Mouse (Mus musculus): ENCODE measurements at regions not wholly inside any gene's neighbourhood (a gene's known extent, or its start where the extent isn't known, plus 50 kb on each side); places are given as distances from the start of the nearest gene placed in this dataset.

DNA sequence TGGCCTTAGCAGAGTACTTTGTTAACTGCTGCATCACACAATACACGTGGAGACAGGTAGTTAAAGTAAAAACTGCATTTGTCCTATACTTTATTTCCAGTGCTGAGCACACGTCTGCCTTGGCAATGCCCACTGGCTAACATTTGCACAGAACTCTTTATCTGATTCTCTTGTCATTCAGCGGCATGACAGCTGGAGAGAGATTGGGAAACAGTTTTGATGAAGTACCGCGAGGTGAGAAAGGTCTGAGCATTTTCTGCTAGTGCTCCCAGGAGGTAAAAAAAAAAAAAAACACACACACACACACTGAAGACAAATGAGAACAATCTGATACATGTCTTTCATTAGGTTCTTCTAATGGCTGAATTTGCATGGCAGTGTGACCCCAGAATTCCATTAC is 73.0 kb upstream of the Mroh9 start:
- no peak for TF ChIP-seq POLR2A (IDR thresholded peaks at IDR 0.05; ENCODE audit: extremely low read depth, insufficient read depth, low read length)
- TF ChIP-seq CTCF (IDR thresholded peaks at IDR 0.05; ENCODE audit: low read depth, low read length): no peak

Measured in liver, adult 2 months (tissue).